Mouse (Mus musculus) layer of hippocampus, adult 2 months (tissue): ENCODE results near the gene Gm14226. TPM values are rescaled to one million over a fixed set of nuclear protein-coding genes. Genes with fewer than 3 reads are reported as not detected.
"Not testable (repeated sequence)": the region's sequence is repeated elsewhere in the genome, so short reads cannot be mapped to it uniquely, and the experiment has no call there.

ENCODE experiments used
- DNase-seq, 2 experiments: peaks; one replicate each; pipeline ENCODE4 v3.0.0; 2022; ENCODE audit warnings: low spot score in 2 of 2
- H3K27ac ChIP-seq: fragments of 200-600 bp; 2 replicates; pipeline ENCODE4 v1.8.1; 2022
- H3K4me3 ChIP-seq: fragments of 200-600 bp; 2 replicates; pipeline ENCODE4 v1.8.1; 2022; ENCODE audit warnings: mild to moderate bottlenecking
- CTCF ChIP-seq: fragments of 200-600 bp; conservative IDR thresholded peaks from 2 replicates; pipeline ENCODE4 v1.8.1; 2022; ENCODE audit warnings: antibody characterized with exemption, mild to moderate bottlenecking, moderate library complexity
- long read RNA-seq, 2 experiments: library from polyadenylated mRNA; stranded (forward); transcript quantifications; one replicate each; pipeline ENCODE4 v2.0.0; 2021; ENCODE audit warnings: borderline mapping rate in 2 of 2
- total RNA-seq, 2 experiments: library from RNA; stranded (reverse); gene quantifications; 2 replicates each; pipeline ENCODE4 v1.2.3; 2021

The Gm14226 gene
- total RNA-seq = under 1 TPM; 0.15 to 0.17 TPM
- long read RNA-seq, experiment 1 = 0 reads
- long read RNA-seq, experiment 2 = 0 reads

GRCm38 (mm10) chr2:155018251-155018755 lies at the start of gene Gm14226:
Gene Gm14226 (plus strand): TSS chr2:155018266.
- peak within 1 kb of the TSS; percentile 83 for H3K27ac ChIP-seq
- DNase-seq = not testable (repeated sequence)
- H3K4me3 ChIP-seq = peak within 1 kb of the TSS; percentile 56

- not testable (repeated sequence) for H3K4me3 ChIP-seq, H3K27ac ChIP-seq, DNase-seq
These were observed 48.2 kb upstream of the Gm14226 start for GRCm38 (mm10) chr2:154969740-154970397.

GRCm38 (mm10) chr2:154971919-154972692 lies 46.0 kb upstream of the Gm14226 start:
- TF ChIP-seq CTCF = no peak
- DNase-seq = no peak
- Histone ChIP-seq H3K4me3 (no peak overlapping the region), H3K27ac (no peak overlapping the region)

- TF ChIP-seq CTCF = no peak
- no peak for DNase-seq
- no peak overlapping the region for H3K4me3 ChIP-seq
- no peak overlapping the region for H3K27ac ChIP-seq
These were observed 45.1 kb upstream of the Gm14226 start for GRCm38 (mm10) chr2:154972981-154973380.

- peak; percentile 54 for TF ChIP-seq CTCF
- DNase-seq = no peak
- H3K27ac ChIP-seq = no peak overlapping the region
- H3K4me3 ChIP-seq = no peak overlapping the region
These were observed 31.5 kb upstream of the Gm14226 start for GRCm38 (mm10) chr2:154986609-154987008.

- no peak for TF ChIP-seq CTCF
- DNase-seq = no peak
- Histone ChIP-seq H3K27ac (no peak overlapping the region), H3K4me3 (no peak overlapping the region)
These were observed 26.7 kb upstream of the Gm14226 start for GRCm38 (mm10) chr2:154991411-154991810.

GRCm38 (mm10) chr2:154992083-154992482 lies 26.0 kb upstream of the Gm14226 start:
- TF ChIP-seq CTCF = no peak

GRCm38 (mm10) chr2:155005491-155005890 lies 12.6 kb upstream of the Gm14226 start:
- no peak for TF ChIP-seq CTCF
- no peak overlapping the region for H3K4me3 ChIP-seq
- DNase-seq = no peak
- H3K27ac ChIP-seq = no peak overlapping the region

More at GRCm38 (mm10) chr2:154992083-154992482, 26.0 kb upstream of the Gm14226 start:
- no peak for DNase-seq
- no peak overlapping the region for H3K4me3 ChIP-seq
- H3K27ac ChIP-seq = no peak overlapping the region

- H3K27ac ChIP-seq = no peak overlapping the region
- no peak for TF ChIP-seq CTCF
- DNase-seq = no peak
These were observed 6.9 kb upstream of the Gm14226 start for GRCm38 (mm10) chr2:155011086-155011656.

GRCm38 (mm10) chr2:155012991-155013390 lies 5.1 kb upstream of the Gm14226 start:
- Histone ChIP-seq H3K27ac (peak overlapping the region; percentile 49; the same call in 1 of the 2 replicates), H3K4me3 (no peak overlapping the region)
- peak in 1 of 2 experiments; percentile 35 for DNase-seq
- TF ChIP-seq CTCF = no peak

More at GRCm38 (mm10) chr2:155011086-155011656, 6.9 kb upstream of the Gm14226 start:
- H3K4me3 ChIP-seq = no peak overlapping the region

GRCm38 (mm10) chr2:155016751-155017150 lies 1.3 kb upstream of the Gm14226 start:
- DNase-seq, H3K4me3 ChIP-seq, H3K27ac ChIP-seq: not testable (repeated sequence)

- H3K27ac ChIP-seq = peak overlapping the region; percentile 83
- TF ChIP-seq CTCF = peak; percentile 43
- peak; percentile 39 to 54 for DNase-seq
- H3K4me3 ChIP-seq = peak overlapping the region; percentile 56
These were observed 936 bp downstream of the Gm14226 start for GRCm38 (mm10) chr2:155018762-155019641.
